Mouse (Mus musculus) gastrocnemius, adult 18-20 months (tissue): ENCODE measurements at regions not wholly inside any gene's neighbourhood (a gene's known extent, or its start where the extent isn't known, plus 50 kb on each side); places are given as distances from the start of the nearest gene placed in this dataset.

Experiments
- DNase-seq: peaks from one replicate; pipeline ENCODE4 v3.0.0; 2021; ENCODE audit warnings: low spot score

GRCm38 (mm10) chr13:72691783-72692729 is 63.4 kb downstream of the Irx2 start:
- DNase-seq = no peak

- DNase-seq = no peak
Observed at GRCm38 (mm10) chr13:72707469-72707868, 78.8 kb downstream of the Irx2 start.

GRCm38 (mm10) chr13:72708728-72709127 is 80.1 kb downstream of the Irx2 start:
- no peak for DNase-seq

DNA sequence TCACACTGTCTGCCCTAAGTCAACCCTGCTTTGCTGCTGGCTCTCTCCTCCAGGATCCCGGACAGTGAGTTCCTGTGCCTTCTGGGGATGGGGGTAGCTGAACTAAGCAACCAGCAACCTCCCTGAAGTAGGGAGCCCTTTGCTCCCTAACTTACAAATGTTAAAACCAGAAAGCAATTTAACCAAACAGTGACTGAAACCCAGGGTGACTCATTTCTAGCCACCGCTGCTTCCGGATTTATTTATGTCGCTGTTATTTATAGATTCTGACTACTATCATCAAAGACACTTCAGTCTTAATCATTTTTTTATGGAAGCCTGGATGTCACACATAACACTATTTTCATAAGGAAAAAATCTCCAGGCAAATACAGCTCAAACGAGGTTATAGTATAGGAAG is 81.4 kb downstream of the Irx2 start:
- no peak for DNase-seq

GRCm38 (mm10) chr13:72711136-72711535 is 82.5 kb downstream of the Irx2 start:
- DNase-seq = no peak

- DNase-seq = no peak
Observed at GRCm38 (mm10) chr13:72711842-72712330, 83.3 kb downstream of the Irx2 start.

DNA sequence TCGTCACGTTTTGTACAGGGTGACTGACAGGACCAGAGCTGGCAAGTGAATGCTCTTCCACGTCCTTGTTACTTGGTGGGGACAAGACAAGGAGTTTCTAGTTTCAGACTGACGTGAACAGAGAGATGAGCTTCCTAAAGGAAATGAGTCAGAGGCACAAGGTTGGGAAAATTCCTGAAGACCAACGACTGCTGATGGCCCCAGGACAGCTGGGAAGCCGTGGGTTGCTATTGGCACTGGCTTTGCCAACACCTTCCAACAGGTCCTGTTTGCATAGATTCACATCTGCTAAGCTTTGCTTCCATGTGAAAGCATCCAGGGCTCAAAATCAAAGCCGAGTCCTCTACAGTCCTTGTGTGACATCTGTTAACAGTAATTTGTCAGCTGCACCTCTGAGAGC is 86.2 kb downstream of the Irx2 start:
- no peak for DNase-seq

- DNase-seq = no peak
Observed at GRCm38 (mm10) chr13:72715959-72716680, 87.5 kb downstream of the Irx2 start.

- DNase-seq = no peak
Observed at GRCm38 (mm10) chr13:72727126-72727525, 98.5 kb downstream of the Irx2 start.

DNA sequence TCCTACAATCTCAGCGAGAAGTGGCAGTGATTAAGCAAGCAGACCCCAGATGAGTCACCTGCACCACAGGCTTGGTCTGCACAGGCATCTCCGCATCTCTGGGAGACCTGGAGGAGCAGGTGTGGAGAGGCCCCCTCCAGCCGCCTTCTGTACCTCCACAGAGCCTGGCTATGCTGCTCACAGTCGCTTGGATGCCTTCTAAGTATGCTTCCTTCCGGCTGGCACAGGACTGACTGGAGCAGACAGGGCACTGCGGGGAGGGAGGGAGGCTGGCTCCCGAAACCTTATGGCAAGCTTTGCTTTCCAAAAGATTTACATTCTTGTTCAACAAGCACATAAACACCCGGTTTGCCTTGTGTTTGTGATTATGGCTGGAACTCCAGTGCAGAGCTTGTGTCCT is 107.3 kb downstream of the Irx2 start:
- DNase-seq = no peak

DNA sequence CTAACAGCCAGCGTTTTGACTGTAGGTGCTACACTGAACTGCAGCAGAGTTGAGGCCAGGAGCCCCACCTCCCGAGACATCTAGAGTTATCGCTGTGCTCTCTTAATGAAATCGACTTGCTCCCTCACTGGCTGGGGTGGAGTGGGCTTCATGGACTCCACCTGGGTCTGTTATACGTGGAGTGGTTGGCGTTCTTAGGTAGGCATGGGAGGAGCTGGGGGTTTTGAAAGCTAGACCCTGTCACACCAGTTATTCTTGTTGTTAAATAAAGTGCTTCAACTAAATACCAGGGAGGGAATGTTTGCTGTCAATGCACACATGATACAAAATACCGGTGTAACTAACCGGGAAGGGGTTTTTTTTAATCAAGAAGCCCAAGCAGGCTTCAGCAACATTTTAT is 108.4 kb downstream of the Irx2 start:
- DNase-seq = no peak

DNA sequence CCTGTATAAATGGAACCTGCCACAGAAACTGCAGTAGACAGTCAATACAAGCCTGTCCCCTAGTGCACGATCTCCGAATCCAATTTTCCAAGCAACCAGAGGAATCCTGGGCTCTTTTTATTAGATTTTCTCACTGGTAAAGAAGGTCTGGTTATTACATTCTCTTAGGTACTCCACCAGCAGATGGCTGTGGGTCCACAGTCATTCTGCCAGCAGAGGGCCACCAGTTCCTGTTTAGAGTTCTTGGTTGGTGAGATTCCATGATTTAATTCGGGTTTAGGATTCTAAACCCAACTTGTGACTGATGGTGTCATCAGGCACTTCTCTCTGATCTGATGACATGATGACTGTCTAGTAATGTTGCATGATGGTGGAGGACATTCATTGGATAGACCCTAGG is 118.6 kb downstream of the Irx2 start:
- no peak for DNase-seq

- DNase-seq = no peak
Observed at GRCm38 (mm10) chr13:72755036-72755435, 126.4 kb downstream of the Irx2 start.

DNA sequence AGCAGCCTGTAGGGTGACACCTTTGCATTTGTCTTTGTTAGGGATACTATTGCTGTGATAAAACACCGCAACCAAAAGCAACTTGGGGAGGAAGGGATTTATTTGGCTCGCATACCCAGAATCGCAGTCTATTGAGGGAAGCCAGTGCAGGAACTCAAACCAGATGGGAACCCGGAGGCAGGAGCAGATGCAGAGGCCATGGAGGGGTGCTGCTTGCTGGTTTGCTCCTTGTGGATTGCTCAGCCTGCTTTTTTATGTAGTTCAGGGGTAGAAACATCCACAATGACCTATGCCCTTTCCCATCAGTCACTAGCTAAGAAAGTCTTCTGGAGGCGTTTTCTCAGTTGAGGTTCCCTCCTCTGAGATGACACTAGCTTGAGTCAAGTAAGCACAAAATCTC is 133.9 kb downstream of the Irx2 start:
- no peak for DNase-seq

GRCm38 (mm10) chr13:72763337-72763736 is 134.7 kb downstream of the Irx2 start:
- no peak for DNase-seq

DNA sequence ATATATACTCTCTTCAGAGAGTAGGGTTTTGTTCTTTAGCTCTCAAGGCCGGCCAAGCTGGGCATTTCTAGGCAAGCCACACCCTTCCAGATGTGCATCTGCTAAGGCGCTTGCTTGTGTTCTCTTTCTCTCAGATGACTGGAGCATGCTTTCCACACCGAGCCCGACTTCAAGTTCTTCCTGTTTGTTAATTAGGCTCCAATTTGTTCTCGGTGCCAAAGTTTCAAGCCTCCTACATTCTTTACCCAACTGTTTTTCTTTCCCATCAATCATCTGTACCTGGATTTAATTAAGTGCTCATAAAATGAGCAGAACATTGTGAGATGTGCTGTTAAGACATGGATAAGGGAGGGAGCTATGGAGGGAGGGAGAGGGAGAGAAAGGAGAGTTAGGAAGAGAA is 138.7 kb downstream of the Irx2 start:
- DNase-seq = no peak

- no peak for DNase-seq
Observed at GRCm38 (mm10) chr13:72769007-72769595, 140.5 kb downstream of the Irx2 start.

GRCm38 (mm10) chr13:72783026-72783726 is 154.6 kb downstream of the Irx2 start:
- no peak for DNase-seq

- DNase-seq = no peak
Observed at GRCm38 (mm10) chr13:72783727-72784070, 155.1 kb downstream of the Irx2 start.

DNA sequence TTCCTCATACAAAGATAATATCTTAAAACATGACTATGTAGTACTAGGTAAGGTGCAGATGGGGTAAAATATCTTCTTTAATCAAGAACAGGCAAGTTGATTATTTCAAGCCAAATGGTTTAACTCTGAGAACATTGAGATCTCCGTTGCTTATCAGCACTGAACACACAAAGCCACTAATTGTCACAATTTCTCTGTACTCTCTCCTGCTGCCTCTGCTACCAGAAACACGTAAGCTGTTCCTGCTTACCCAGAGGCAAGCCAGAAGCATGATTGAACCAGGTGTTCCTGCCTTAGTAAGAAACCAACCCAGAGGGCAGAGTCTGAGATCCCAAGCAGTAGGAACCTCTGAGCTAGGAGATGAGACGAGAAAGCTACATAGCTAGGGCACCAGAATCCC is 164.1 kb downstream of the Irx2 start:
- no peak for DNase-seq

DNA sequence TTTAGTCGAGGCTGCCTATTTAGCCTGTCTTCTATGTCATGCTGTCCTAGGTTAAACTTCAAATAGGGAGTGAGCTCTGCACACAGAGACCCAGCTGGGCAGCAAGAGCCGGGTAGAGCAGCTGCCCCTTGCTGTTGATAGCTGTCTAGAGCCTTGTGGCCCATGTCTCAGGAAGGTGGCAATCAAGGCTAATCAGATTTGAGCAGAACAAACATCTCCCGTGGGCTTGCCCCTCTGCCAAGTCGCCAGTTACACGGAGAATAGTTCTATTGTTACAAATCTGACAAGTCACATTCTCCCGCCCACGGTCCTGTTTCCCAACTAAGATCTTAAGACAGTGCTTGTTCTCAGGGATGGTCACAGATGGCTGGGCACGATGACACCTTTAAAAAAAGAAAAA is 171.4 kb downstream of the Irx2 start:
- no peak for DNase-seq

- DNase-seq = no peak
Observed at GRCm38 (mm10) chr13:72800546-72800945, 171.9 kb downstream of the Irx2 start.
